Mouse (Mus musculus) neural tube, embryonic 12.5 days (tissue): ENCODE results near the gene Fam129c. TPM values are rescaled to one million over a fixed set of nuclear protein-coding genes. Genes with fewer than 3 reads are reported as not detected.

Experiments
- ATAC-seq: fragments of 200-750 bp; cut with Nextera tagmentation; 2 replicates; pipeline ENCODE4 v1.8.0; 2017; ENCODE audit warnings: low read depth, mild to moderate bottlenecking, moderate TSS enrichment, moderate library complexity; ENCODE audit not compliant: low FRiP score
- H3K27ac ChIP-seq: fragments of 300-500 bp; sonication (generic); 2 replicates; pipeline ENCODE4 v1.5.1; 2016
- H3K27me3 ChIP-seq: fragments of 300-500 bp; sonication (generic); replicated peaks from 2 replicates; pipeline ENCODE4 v1.6.1; 2016; ENCODE audit warnings: mild to moderate bottlenecking
- H3K36me3 ChIP-seq: fragments of 300-500 bp; sonication (generic); 2 replicates; pipeline ENCODE4 v1.6.1; 2016; ENCODE audit warnings: mild to moderate bottlenecking
- H3K4me1 ChIP-seq: fragments of 300-500 bp; sonication (generic); 2 replicates; pipeline ENCODE4 v1.6.1; 2016
- H3K4me2 ChIP-seq: fragments of 300-500 bp; sonication (generic); replicated peaks from 2 replicates; pipeline ENCODE4 v1.6.1; 2016; ENCODE audit warnings: mild to moderate bottlenecking
- H3K4me3 ChIP-seq: fragments of 300-500 bp; sonication (generic); 2 replicates; pipeline ENCODE4 v1.5.1; 2016
- H3K9ac ChIP-seq: fragments of 300-500 bp; sonication (generic); 2 replicates; pipeline ENCODE4 v1.6.1; 2016; ENCODE audit warnings: mild to moderate bottlenecking
- H3K9me3 ChIP-seq: fragments of 300-500 bp; sonication (generic); 2 replicates; pipeline ENCODE4 v1.6.1; 2016; ENCODE audit warnings: mild to moderate bottlenecking
- WGBS: fragments of 180-500 bp; shearing (Covaris S2); methylation state at CpG from one replicate; pipeline ENCODE4 v1.1.7; 2016; 5-methylcytosine and 5-hydroxymethylcytosine counted together
- polyA plus RNA-seq: library from polyadenylated mRNA; unstranded; fragments of >200 nt; fragmentation: Nextera tagmentation; extraction: Ambion mirVana; gene quantifications from 2 replicates; pipeline ENCODE4 v1.2.1, GENCODE M21; 2016

Gene Fam129c
- polyA plus RNA-seq, 1 experiment from 2014 or later, result 4.9 TPM

DNA sequence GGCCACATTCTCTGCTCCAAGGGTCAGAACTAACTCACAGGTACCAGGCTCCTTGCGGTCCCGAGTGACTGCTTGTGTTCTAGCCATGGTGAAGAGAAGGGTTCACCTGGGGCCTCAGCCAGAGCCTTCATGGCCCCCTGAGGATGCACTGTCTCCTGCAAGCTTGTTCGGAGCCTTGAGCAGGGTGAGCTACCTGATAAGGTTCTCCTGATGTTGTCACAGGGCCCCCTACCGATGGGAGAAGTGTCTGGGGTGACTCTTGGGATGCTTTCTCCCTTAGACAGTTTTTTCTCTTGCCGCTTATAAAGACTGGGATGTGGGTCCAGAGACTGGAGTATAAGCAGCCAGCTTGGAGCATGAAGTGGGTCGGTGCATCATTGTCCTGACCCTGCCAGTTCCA lies 1.1 kb upstream of the Fam129c start:
- WGBS, result 59% methylated on average over 6 of the region's 6 CpGs

GRCm38 (mm10) chr8:71596798-71597197 lies 650 bp upstream of the Fam129c start:
- H3K9me3 ChIP-seq, result no peaks in the 10 kb centered on the region
- no peak for ATAC-seq
- peaks cover 16% of the 10 kb centered on the region for H3K4me1 ChIP-seq
- peaks cover 13% of the 10 kb centered on the region; the same call in 1 of the 2 replicates for H3K36me3 ChIP-seq
- H3K4me3 ChIP-seq, result no peak overlapping the region
- peaks cover 26% of the 10 kb centered on the region for H3K27me3 ChIP-seq
- no peak overlapping the region for H3K9ac ChIP-seq
- no peak overlapping the region for H3K27ac ChIP-seq
- WGBS, result 85% methylated on average over 4 of the region's 4 CpGs
- no peak overlapping the region for H3K4me2 ChIP-seq

More for the DNA sequence above, 1.1 kb upstream of the Fam129c start:
- H3K4me2 ChIP-seq, result 0 out of 2 replicates have a peak overlapping the region, but pooled peaks have one; percentile 26
- H3K36me3 ChIP-seq, result peaks cover 13% of the 10 kb centered on the region; the same call in 1 of the 2 replicates
- peaks cover 18% of the 10 kb centered on the region for H3K4me1 ChIP-seq
- H3K9ac ChIP-seq, result no peak overlapping the region
- ATAC-seq, result no peak
- H3K27me3 ChIP-seq, result peaks cover 22% of the 10 kb centered on the region
- no peak overlapping the region for H3K27ac ChIP-seq
- no peak overlapping the region for H3K4me3 ChIP-seq
- no peaks in the 10 kb centered on the region for H3K9me3 ChIP-seq

GRCm38 (mm10) chr8:71598375-71598774 lies 927 bp downstream of the Fam129c start:
- Histone ChIP-seq H3K9ac (no peak overlapping the region), H3K36me3 (peaks cover 13% of the 10 kb centered on the region; the same call in 1 of the 2 replicates), H3K27ac (no peak overlapping the region), H3K4me1 (peaks cover 21% of the 10 kb centered on the region), H3K9me3 (no peaks in the 10 kb centered on the region), H3K4me2 (no peak overlapping the region), H3K27me3 (peaks cover 42% of the 10 kb centered on the region), H3K4me3 (no peak overlapping the region)
- ATAC-seq, result no peak

DNA sequence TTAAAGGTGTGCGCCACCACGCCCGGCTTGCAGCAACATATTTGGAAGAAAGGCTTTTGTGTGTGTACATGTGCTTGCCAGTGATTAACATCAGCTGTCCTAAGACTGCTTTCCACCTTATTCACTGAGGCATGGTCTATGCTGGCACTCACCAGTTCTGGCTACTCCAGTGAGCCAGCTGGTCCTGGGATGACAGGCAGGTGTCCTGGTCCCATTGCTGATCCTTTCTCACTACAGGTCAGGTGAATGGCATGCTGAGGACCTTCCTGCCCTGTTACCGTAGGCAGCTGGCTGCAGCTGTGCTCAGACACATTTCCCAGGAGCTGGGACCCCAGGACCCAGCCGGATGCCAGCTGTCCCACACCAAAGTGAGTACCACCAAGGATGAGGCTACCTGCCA lies 1.4 kb downstream of the Fam129c start:
- H3K36me3 ChIP-seq, result peaks cover 13% of the 10 kb centered on the region; the same call in 1 of the 2 replicates
- no peak overlapping the region for H3K4me3 ChIP-seq
- no peaks in the 10 kb centered on the region for H3K9me3 ChIP-seq
- H3K27ac ChIP-seq, result no peak overlapping the region
- ATAC-seq, result no peak
- H3K27me3 ChIP-seq, result peaks cover 46% of the 10 kb centered on the region
- no peak overlapping the region for H3K4me2 ChIP-seq
- H3K4me1 ChIP-seq, result peaks cover 18% of the 10 kb centered on the region
- H3K9ac ChIP-seq, result no peak overlapping the region
- WGBS, result 97% methylated on average over 5 of the region's 5 CpGs

DNA sequence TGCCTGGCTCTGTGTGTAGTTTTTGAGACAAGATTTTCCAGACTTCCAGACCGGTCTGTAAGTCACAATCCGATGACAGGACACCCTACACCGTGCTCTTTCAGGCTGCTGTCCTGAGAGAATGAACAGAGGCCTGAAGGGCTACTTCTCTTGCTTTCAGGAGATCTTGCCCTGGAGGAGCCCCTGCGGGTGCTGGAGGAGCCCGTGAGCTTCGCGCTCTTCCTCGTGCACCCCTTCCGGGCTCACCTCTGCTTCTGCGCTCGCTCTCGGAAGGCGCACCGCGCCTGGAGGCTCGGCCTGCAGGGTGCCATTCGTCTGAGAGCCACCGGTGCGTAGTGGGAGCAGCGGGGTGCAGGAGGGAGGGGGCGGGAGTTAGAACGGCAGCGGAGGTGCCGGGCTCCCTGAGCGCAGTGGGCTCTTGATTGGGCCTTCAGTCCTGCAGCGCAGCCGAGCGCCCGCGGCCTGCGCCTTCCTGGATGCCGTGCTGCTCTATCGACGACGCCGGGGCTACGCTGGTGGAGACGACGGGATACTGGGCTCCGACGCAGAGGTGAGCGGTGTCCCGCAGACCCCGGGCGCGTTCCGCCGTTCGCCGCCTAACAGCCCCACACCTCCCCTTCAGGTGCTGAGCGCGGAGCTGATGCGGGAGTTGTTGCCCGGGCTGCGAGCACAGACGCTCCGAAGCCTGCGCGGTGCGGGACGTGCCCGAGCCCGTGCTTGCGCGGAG lies 4.7 kb downstream of the Fam129c start:
- Histone ChIP-seq H3K4me3 (peak overlapping the region; percentile 32), H3K27ac (no peak overlapping the region), H3K36me3 (peaks cover 9% of the 10 kb centered on the region; the same call in 1 of the 2 replicates), H3K4me2 (peak overlapping the region; percentile 59), H3K9me3 (no peaks in the 10 kb centered on the region), H3K4me1 (peaks cover 16% of the 10 kb centered on the region; the same call in 1 of the 2 replicates), H3K27me3 (peaks cover 58% of the 10 kb centered on the region), H3K9ac (peak overlapping the region; percentile 47)
- ATAC-seq, result no peak; the same call in none of the 2 replicates
- 3% methylated on average over 65 of the region's 65 CpGs for WGBS

- whole genome bisulfite sequencing, result 2% methylated on average over 32 of the region's 32 CpGs
- Histone ChIP-seq H3K36me3 (peaks cover 9% of the 10 kb centered on the region; the same call in 1 of the 2 replicates), H3K4me2 (peak overlapping the region; percentile 59), H3K27me3 (peaks cover 58% of the 10 kb centered on the region), H3K4me3 (peak overlapping the region; percentile 32), H3K9me3 (no peaks in the 10 kb centered on the region), H3K4me1 (peaks cover 16% of the 10 kb centered on the region; the same call in 1 of the 2 replicates), H3K27ac (no peak overlapping the region), H3K9ac (peak overlapping the region; percentile 47; the same call in 1 of the 2 replicates)
- ATAC-seq, result peak; percentile 70
These were observed 5.4 kb downstream of the Fam129c start for GRCm38 (mm10) chr8:71602666-71603334.

- Histone ChIP-seq H3K9me3 (no peaks in the 10 kb centered on the region), H3K4me3 (no peak overlapping the region), H3K4me2 (no peak overlapping the region), H3K36me3 (peaks cover 7% of the 10 kb centered on the region; the same call in 1 of the 2 replicates), H3K27me3 (peaks cover 55% of the 10 kb centered on the region), H3K27ac (no peak overlapping the region), H3K9ac (no peak overlapping the region), H3K4me1 (peaks cover 16% of the 10 kb centered on the region; the same call in 1 of the 2 replicates)
- ATAC-seq, result no peak
- 53% methylated on average over 7 of the region's 7 CpGs for WGBS
These were observed 6.6 kb downstream of the Fam129c start for GRCm38 (mm10) chr8:71604021-71604420.

- under 1% methylated on average over 82 of the region's 82 CpGs for WGBS
- H3K4me2 ChIP-seq, result peak within 1 kb of the TSS; percentile 82
- H3K27ac ChIP-seq, result peak within 1 kb of the TSS; percentile 82
- H3K4me3 ChIP-seq, result peak within 1 kb of the TSS; percentile 83
- H3K9me3 ChIP-seq, result no peaks in the 10 kb centered on the region
- H3K36me3 ChIP-seq, result peaks cover 24% of the 10 kb centered on the region
- peak; percentile 99 for ATAC-seq
- H3K9ac ChIP-seq, result peak within 1 kb of the TSS; percentile 89
- no peaks in the 10 kb centered on the region for H3K27me3 ChIP-seq
- peaks cover 15% of the 10 kb centered on the region for H3K4me1 ChIP-seq
These were observed 13.6 kb downstream of the Fam129c start, which contains the start of gene Colgalt1 for GRCm38 (mm10) chr8:71610822-71611651. TSS of gene Colgalt1 (plus strand) at chr8:71610998.

DNA sequence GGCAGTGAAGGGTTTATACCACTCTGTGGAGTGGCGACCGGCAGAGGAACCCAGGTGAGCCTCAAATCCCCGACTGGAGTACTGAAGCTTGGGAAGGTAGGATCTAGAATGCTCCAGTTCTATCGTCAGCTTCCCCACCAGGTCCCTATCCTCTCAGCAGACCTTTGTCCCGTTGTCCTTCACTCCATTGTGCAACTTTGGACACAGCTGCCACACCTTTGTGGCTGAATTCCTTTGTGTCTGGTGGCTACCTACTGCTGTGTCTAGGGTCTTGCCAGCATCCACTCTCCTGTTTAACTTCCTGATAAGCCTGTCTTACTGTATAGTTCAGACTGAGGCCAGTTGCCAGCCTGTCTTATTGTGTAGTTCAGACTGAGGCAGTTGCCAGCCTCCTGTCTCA lies 14.7 kb downstream of the Fam129c start:
- WGBS, result 36% methylated on average over 5 of the region's 5 CpGs
- Histone ChIP-seq H3K36me3 (peaks cover 34% of the 10 kb centered on the region), H3K4me3 (peak overlapping the region; percentile 83), H3K4me2 (peak overlapping the region; percentile 82), H3K9ac (peak overlapping the region; percentile 89), H3K4me1 (peaks cover 15% of the 10 kb centered on the region), H3K27ac (no peak overlapping the region), H3K27me3 (no peaks in the 10 kb centered on the region), H3K9me3 (no peaks in the 10 kb centered on the region)
- no peak for ATAC-seq

GRCm38 (mm10) chr8:71613418-71613817 lies 16.0 kb downstream of the Fam129c start:
- WGBS, result 73% methylated on average over 4 of the region's 4 CpGs
- no peak overlapping the region for H3K27ac ChIP-seq
- H3K9me3 ChIP-seq, result no peaks in the 10 kb centered on the region
- peaks cover 47% of the 10 kb centered on the region for H3K36me3 ChIP-seq
- peaks cover 15% of the 10 kb centered on the region for H3K4me1 ChIP-seq
- no peak overlapping the region for H3K4me2 ChIP-seq
- H3K9ac ChIP-seq, result no peak overlapping the region
- ATAC-seq, result no peak
- no peak overlapping the region for H3K4me3 ChIP-seq
- no peaks in the 10 kb centered on the region for H3K27me3 ChIP-seq

DNA sequence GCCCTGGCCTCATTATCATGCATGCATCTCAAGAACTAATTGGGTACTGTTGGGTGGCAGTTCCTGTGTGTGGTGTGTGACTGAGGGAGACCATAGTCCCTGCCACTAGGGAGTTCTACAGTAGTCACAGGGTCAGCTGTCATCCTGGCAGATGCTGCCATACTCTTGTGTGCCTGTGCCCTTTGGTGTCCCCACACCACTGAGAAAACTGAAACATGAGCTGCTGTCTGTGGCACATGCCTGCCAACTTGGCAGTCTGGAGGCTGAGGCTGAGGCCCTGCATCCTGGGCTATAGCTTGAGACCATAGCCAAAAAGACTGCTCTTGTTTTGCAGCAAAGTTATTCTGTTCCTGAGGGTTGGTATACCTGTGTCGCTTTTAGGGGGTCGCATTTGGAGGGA lies 22.3 kb downstream of the Fam129c start:
- no peak overlapping the region for H3K4me3 ChIP-seq
- H3K27me3 ChIP-seq, result no peaks in the 10 kb centered on the region
- peaks cover 11% of the 10 kb centered on the region for H3K9me3 ChIP-seq
- no peaks in the 10 kb centered on the region for H3K4me1 ChIP-seq
- no peak overlapping the region for H3K9ac ChIP-seq
- no peak for ATAC-seq
- WGBS, result 93% methylated on average over 2 of the region's 2 CpGs
- H3K27ac ChIP-seq, result no peak overlapping the region
- H3K36me3 ChIP-seq, result peaks cover 93% of the 10 kb centered on the region
- no peak overlapping the region for H3K4me2 ChIP-seq
